12 mouse cellular contexts compared by ENCODE assay signal in the genomic region with DNA sequence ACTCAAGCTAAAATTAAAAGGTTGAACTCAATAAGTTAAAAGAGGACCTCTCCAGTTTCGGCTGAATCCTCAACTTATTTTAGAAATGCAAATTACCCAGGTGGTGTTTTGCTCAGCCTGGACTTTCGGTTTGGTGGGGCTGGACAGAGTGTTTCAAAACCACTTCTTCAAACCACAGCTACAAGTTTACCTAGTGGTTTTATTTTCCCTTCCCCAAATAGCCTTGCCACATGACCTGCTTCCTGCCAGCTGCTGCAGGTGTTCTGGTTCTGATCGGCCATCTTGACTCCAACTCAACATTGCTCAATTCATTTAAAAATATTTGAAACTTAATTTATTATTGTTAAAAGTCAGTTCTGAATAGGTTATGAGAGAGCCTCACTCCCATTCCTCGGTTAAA.
DNase-seq lines count a peak whose midpoint lies in the region; ATAC-seq and TF ChIP-seq lines count a peak whose summit lies in the region.
"Had no signal": no experiment of that assay in that cellular context is flagged by ENCODE, and none has a peak within 500 bp of the region (broad histone marks: within the 10 kb centered on the region; RNA-seq: fewer than 3 reads in every experiment).

No protein-coding gene starts in this region.

- no peak overlapping the region for H3K4me2 ChIP-seq in lung, postnatal 0 days (replicated peaks; ENCODE audit: low read depth, low read length)

- TF ChIP-seq CTCF in lung, postnatal 0 days (IDR thresholded peaks at IDR 0.05) = no peak
- TF ChIP-seq CTCF in lung, adult 2 months (IDR thresholded peaks at IDR 0.05; ENCODE audit: insufficient read depth, low read length) = no peak

- H3K4me1 ChIP-seq in lung, postnatal 0 days (ENCODE audit: insufficient read depth, low read depth, low read length) = no peaks in the 10 kb centered on the region
- H3K4me1 ChIP-seq in lung, adult 2 months (ENCODE audit: control insufficient read depth, insufficient read depth, low read length) = no peaks in the 10 kb centered on the region
- H3K4me1 ChIP-seq in embryonic facial prominence, embryonic 10.5 days = no peaks in the 10 kb centered on the region

- H3K36me3 ChIP-seq in lung, postnatal 0 days (ENCODE audit: insufficient read depth, low read length) = no peaks in the 10 kb centered on the region
- H3K36me3 ChIP-seq in embryonic facial prominence, embryonic 10.5 days (replicated peaks) = no peaks in the 10 kb centered on the region

- H3K4me3 ChIP-seq in lung, postnatal 0 days (ENCODE audit: low read depth, low read length) = no peak overlapping the region
- no peak overlapping the region for H3K4me3 ChIP-seq in lung, adult 2 months (replicated peaks; ENCODE audit: extremely low read depth, low read depth, low read length)
- no peak overlapping the region for H3K4me3 ChIP-seq in embryonic facial prominence, embryonic 10.5 days
- H3K4me3 ChIP-seq: erythroblast, embryonic 14.5 days had no signal

- TF ChIP-seq EP300 in lung, postnatal 0 days (IDR thresholded peaks at IDR 0.05) = no peak

- H3K9ac ChIP-seq in lung, postnatal 0 days (replicated peaks; ENCODE audit: low read depth) = no peak overlapping the region

- 63% methylated on average over 4 of the region's 4 CpGs for WGBS in lung, postnatal 0 days
- WGBS in lung, adult 2 months = 48% methylated on average over 4 of the region's 4 CpGs
- WGBS in embryonic facial prominence, embryonic 10.5 days = 79% methylated on average over 4 of the region's 4 CpGs

- H3K9me3 ChIP-seq in lung, postnatal 0 days (ENCODE audit: low read length) = no peaks in the 10 kb centered on the region
- H3K9me3 ChIP-seq in embryonic facial prominence, embryonic 10.5 days = peaks cover 9% of the 10 kb centered on the region; the same call in 1 of the 2 replicates

- H3K27ac ChIP-seq in lung, postnatal 0 days (ENCODE audit: low read length) = no peak overlapping the region
- H3K27ac ChIP-seq in embryonic facial prominence, embryonic 10.5 days (replicated peaks) = no peak overlapping the region

- peak; percentile 20 for DNase-seq in lung, postnatal 0 days (ENCODE audit: low spot score)
- DNase-seq in lung, adult 2 months = no peak
- DNase-seq in c-Kit-positive CD71-negative TER-119-negative erythroid progenitor cells, embryonic 14.5 days (ENCODE audit: low read depth) = peak; percentile 42
- DNase-seq in natural killer cell, adult 2 months (ENCODE audit: low spot score in 2 of 2) = peak; percentile 57 to 84
- DNase-seq in thymus, postnatal 36 days = peak; percentile 43 to 60
- no peak for DNase-seq in embryonic facial prominence, embryonic 10.5 days (ENCODE audit: low spot score)
- DNase-seq in cerebellum, postnatal 10 days = no peak
- DNase-seq: cerebellum, postnatal 25 days; heart, postnatal 4 days; kidney, postnatal 14 days; left cerebral cortex, postnatal 4 days had no signal

- no peak for TF ChIP-seq POLR2A in lung, adult 2 months (IDR thresholded peaks at IDR 0.05; ENCODE audit: borderline replicate concordance, extremely low read depth, low read depth, low read length)

- H3K27me3 ChIP-seq in lung, postnatal 0 days (replicated peaks; ENCODE audit: insufficient read depth, low read length) = no peaks in the 10 kb centered on the region
- H3K27me3 ChIP-seq in embryonic facial prominence, embryonic 10.5 days (replicated peaks; ENCODE audit: low read depth, poor library complexity, severe bottlenecking) = no peaks in the 10 kb centered on the region

- no peak for ATAC-seq in lung, postnatal 0 days

Comparison
In these comparisons a context has a peak if more than half of its experiments do, and no peak if none do; other contexts are left out.
1. DNase-seq: peak in lung, postnatal 0 days (single experiment), c-Kit-positive CD71-negative TER-119-negative erythroid progenitor cells, embryonic 14.5 days (single experiment), natural killer cell, adult 2 months (2 of 2) and thymus, postnatal 36 days (2 of 2); none in lung, adult 2 months (single experiment), embryonic facial prominence, embryonic 10.5 days (single experiment) and cerebellum, postnatal 10 days (0 of 2).